Mouse (Mus musculus): ENCODE results near the gene Trim14.

The Trim14 gene

GRCm38 (mm10) chr4:46463130-46463830, 72.7 kb downstream of the Trim14 start:
- DNase-seq: no peak

GRCm38 (mm10) chr4:46458411-46458810, 77.5 kb downstream of the Trim14 start:
- no peak for DNase-seq

GRCm38 (mm10) chr4:46457186-46457585, 78.8 kb downstream of the Trim14 start:
- DNase-seq: no peak

GRCm38 (mm10) chr4:46456762-46457161, 79.2 kb downstream of the Trim14 start:
- no peak for DNase-seq

GRCm38 (mm10) chr4:46454097-46454864, 81.7 kb downstream of the Trim14 start:
- no peak for DNase-seq

GRCm38 (mm10) chr4:46452855-46453719, 82.9 kb downstream of the Trim14 start:
- peak; percentile 40 for DNase-seq

GRCm38 (mm10) chr4:46452481-46452850, 83.5 kb downstream of the Trim14 start:
- peak; percentile 68 for DNase-seq

- peak; percentile 83 for DNase-seq
These were observed 84.0 kb downstream of the Trim14 start for GRCm38 (mm10) chr4:46451758-46452480.

- DNase-seq: peak; percentile 86
These were observed 84.6 kb downstream of the Trim14 start for GRCm38 (mm10) chr4:46451240-46451757.

GRCm38 (mm10) chr4:46450519-46451131, 85.3 kb downstream of the Trim14 start, which contains the start of gene Anp32b:
Gene Anp32b (plus strand): TSS chr4:46450902.
- DNase-seq: peak; percentile 93

GRCm38 (mm10) chr4:46450020-46450518, 85.9 kb downstream of the Trim14 start:
- no peak for DNase-seq

- peak; percentile 81 for DNase-seq
These were observed 87.1 kb downstream of the Trim14 start for GRCm38 (mm10) chr4:46448886-46449285.

- no peak for DNase-seq
These were observed 88.5 kb downstream of the Trim14 start for GRCm38 (mm10) chr4:46447461-46447860.

- DNase-seq: peak; percentile 89
These were observed 90.5 kb downstream of the Trim14 start for GRCm38 (mm10) chr4:46445237-46445945.
